Mouse (Mus musculus) CH12.LX (cell line): ENCODE data around the gene Socs3. TPM values are rescaled to one million over a fixed set of nuclear protein-coding genes. Genes with fewer than 3 reads are reported as not detected.

ENCODE experiments used
- DNase-seq: peaks from one replicate; pipeline ENCODE4 v3.0.0-alpha.2; 2013; ENCODE audit errors: extremely low read depth
- H3K27ac ChIP-seq: 2 replicates; pipeline ENCODE4 v1.5.1; 2012; ENCODE audit warnings: low read depth, mild to moderate bottlenecking, control low read depth, moderate library complexity; ENCODE audit not compliant: insufficient read depth
- H3K27me3 ChIP-seq: replicated peaks from 2 replicates; pipeline ENCODE3; 2012; ENCODE audit warnings: inconsistent platforms
- H3K36me3 ChIP-seq, 2 experiments: replicated peaks in 1 of 2; 2 replicates each; pipeline versions ENCODE3 to v1.6.1; 2012; ENCODE audit warnings: inconsistent platforms in 1 of 2, low read length in 1 of 2, mild to moderate bottlenecking in 1 of 2, mixed read lengths in 1 of 2, moderate library complexity in 1 of 2; ENCODE audit not compliant: control insufficient read depth in 1 of 2, insufficient read depth in 1 of 2
- H3K4me1 ChIP-seq, 2 experiments: 2 replicates each; pipeline ENCODE4 v1.6.1; 2012; ENCODE audit warnings: inconsistent platforms in 1 of 2, moderate library complexity in 1 of 2; ENCODE audit not compliant: insufficient read depth in 2 of 2, control insufficient read depth in 1 of 2
- H3K4me2 ChIP-seq: 2 replicates; pipeline ENCODE4 v1.6.1; 2012; ENCODE audit warnings: low read depth, mild to moderate bottlenecking, control low read depth; ENCODE audit not compliant: poor library complexity, insufficient read depth, severe bottlenecking
- H3K4me3 ChIP-seq, 3 experiments: fragments of 150-350 bp in 1 of 3; sonication (generic) in 1 of 3; replicated peaks in 1 of 3; 2 replicates each; pipeline versions ENCODE3 to v1.5.1; 2011 to 2012; ENCODE audit warnings: low read depth in 2 of 3, low read length in 2 of 3, mild to moderate bottlenecking in 2 of 3, moderate library complexity in 2 of 3, control low read depth in 1 of 3, improper control_type of control experiment in 1 of 3, inconsistent platforms in 1 of 3, mixed read lengths in 1 of 3; ENCODE audit not compliant: poor library complexity in 1 of 3
- H3K79me2 ChIP-seq: replicated peaks from 2 replicates; pipeline ENCODE4 v1.6.1; 2012; ENCODE audit warnings: mild to moderate bottlenecking, moderate library complexity; ENCODE audit not compliant: control insufficient read depth, poor library complexity, insufficient read depth, severe bottlenecking; ENCODE audit errors: extremely low read depth
- H3K9ac ChIP-seq: 2 replicates; pipeline ENCODE4 v1.6.1; 2012; ENCODE audit warnings: low read depth, mild to moderate bottlenecking, control low read depth, moderate library complexity; ENCODE audit not compliant: insufficient read depth
- H3K9me3 ChIP-seq: replicated peaks from 2 replicates; pipeline ENCODE3; 2012; ENCODE audit warnings: low read length, inconsistent platforms, mixed read lengths
- BHLHE40 ChIP-seq: IDR thresholded peaks from 2 replicates; pipeline ENCODE4 v1.6.1; 2011; ENCODE audit warnings: mild to moderate bottlenecking, low read depth, low read length, improper control_type of control experiment
- CHD1 ChIP-seq: IDR thresholded peaks from 2 replicates; pipeline ENCODE4 v1.6.1; 2012; ENCODE audit warnings: low read depth, low read length, improper control_type of control experiment, inconsistent platforms
- CHD2 ChIP-seq: IDR thresholded peaks from 2 replicates; pipeline ENCODE4 v1.6.1; 2011; ENCODE audit warnings: low read length, improper control_type of control experiment
- E2F4 ChIP-seq: IDR thresholded peaks from 2 replicates; pipeline ENCODE4 v1.6.1; 2011; ENCODE audit warnings: low read depth, low read length, improper control_type of control experiment; ENCODE audit not compliant: insufficient replicate concordance
- EP300 ChIP-seq: IDR thresholded peaks from 2 replicates; pipeline ENCODE4 v1.6.1; 2011; ENCODE audit warnings: low read length, improper control_type of control experiment
- ETS1 ChIP-seq: conservative IDR thresholded peaks from 2 replicates; pipeline ENCODE4 v1.6.1; 2012; ENCODE audit warnings: low read depth, mild to moderate bottlenecking, inconsistent platforms, low read length, improper control_type of control experiment, moderate library complexity
- GABPA ChIP-seq: IDR thresholded peaks from 2 replicates; pipeline ENCODE4 v1.6.1; 2012; ENCODE audit warnings: low read depth, low read length, improper control_type of control experiment, inconsistent platforms; ENCODE audit not compliant: insufficient replicate concordance
- HCFC1 ChIP-seq: IDR thresholded peaks from 2 replicates; pipeline ENCODE4 v1.6.1; 2012; ENCODE audit warnings: low read depth, mild to moderate bottlenecking, inconsistent platforms, low read length, improper control_type of control experiment
- IRF4 ChIP-seq: IDR thresholded peaks from 2 replicates; pipeline ENCODE4 v1.6.1; 2014; ENCODE audit warnings: low read depth, mild to moderate bottlenecking, inconsistent platforms, low read length, improper control_type of control experiment
- JUND ChIP-seq: conservative IDR thresholded peaks from 2 replicates; pipeline ENCODE4 v1.6.1; 2011; ENCODE audit warnings: low read depth, low read length, improper control_type of control experiment
- MAX ChIP-seq: IDR thresholded peaks from 2 replicates; pipeline ENCODE4 v1.6.1; 2011; ENCODE audit warnings: low read length, improper control_type of control experiment
- MAZ ChIP-seq: IDR thresholded peaks from 2 replicates; pipeline ENCODE4 v1.6.1; 2012; ENCODE audit warnings: low read depth, mild to moderate bottlenecking, inconsistent platforms, low read length, improper control_type of control experiment, moderate library complexity
- MXI1 ChIP-seq: IDR thresholded peaks from 2 replicates; pipeline ENCODE4 v1.6.1; 2011; ENCODE audit warnings: mild to moderate bottlenecking, low read depth, low read length, improper control_type of control experiment
- MYC ChIP-seq: IDR thresholded peaks from 2 replicates; pipeline ENCODE4 v1.6.1; 2011; ENCODE audit warnings: low read depth, mild to moderate bottlenecking, improper control_type of control experiment, low read length
- NRF1 ChIP-seq: IDR thresholded peaks from 2 replicates; pipeline ENCODE4 v1.6.1; 2014; ENCODE audit warnings: low read depth, mild to moderate bottlenecking, inconsistent platforms, low read length, improper control_type of control experiment, moderate library complexity
- PAX5 ChIP-seq: IDR thresholded peaks from 2 replicates; pipeline ENCODE4 v1.6.1; 2012; ENCODE audit warnings: low read length, inconsistent platforms, mixed read lengths
- RCOR1 ChIP-seq: conservative IDR thresholded peaks from 2 replicates; pipeline ENCODE4 v1.6.1; 2012; ENCODE audit warnings: low read depth, mild to moderate bottlenecking, inconsistent platforms, low read length, improper control_type of control experiment
- SIN3A ChIP-seq: IDR thresholded peaks from 2 replicates; pipeline ENCODE4 v1.6.1; 2012; ENCODE audit warnings: low read length, improper control_type of control experiment, inconsistent platforms
- TBP ChIP-seq: conservative IDR thresholded peaks from 2 replicates; pipeline ENCODE4 v1.6.1; 2011; ENCODE audit warnings: low read depth, low read length, improper control_type of control experiment
- UBTF ChIP-seq: IDR thresholded peaks from 2 replicates; pipeline ENCODE4 v1.6.1; 2012; ENCODE audit warnings: low read depth, mild to moderate bottlenecking, inconsistent platforms, low read length, improper control_type of control experiment, moderate library complexity
- USF1 ChIP-seq: IDR thresholded peaks from 2 replicates; pipeline ENCODE4 v1.6.1; 2014; ENCODE audit warnings: low read depth, mild to moderate bottlenecking, inconsistent platforms, low read length, improper control_type of control experiment
- USF2 ChIP-seq: conservative IDR thresholded peaks from 2 replicates; pipeline ENCODE4 v1.6.1; 2011; ENCODE audit warnings: low read depth, low read length, improper control_type of control experiment
- ZKSCAN1 ChIP-seq: IDR thresholded peaks from 2 replicates; pipeline ENCODE4 v1.6.1; 2012; ENCODE audit warnings: low read depth, inconsistent platforms, low read length, improper control_type of control experiment, borderline replicate concordance
- ZNF384 ChIP-seq: IDR thresholded peaks from 2 replicates; pipeline ENCODE4 v1.6.1; 2012; ENCODE audit warnings: low read depth, low read length, improper control_type of control experiment, inconsistent platforms
- dilution Hi-C: fragments of 300-500 bp; cut with MboI; formaldehyde crosslinking; loops from 2 replicates; pipeline ENCODE4 v1.14.3; 2020; ENCODE audit warnings: low sequenced_read_pairs; ENCODE audit not compliant: extremely low pct_unique_long_range_greater_than_20kb, extremely low pct_ligation_motif_present
- in situ Hi-C: fragments of 300-500 bp; cut with MboI; formaldehyde crosslinking; loops from 3 replicates; pipeline ENCODE4 v1.14.3; 2019; ENCODE audit warnings: low sequenced_read_pairs, low pct_ligation_motif_present, low pct_unique_long_range_greater_than_20kb, mixed read lengths
- polyA plus RNA-seq: library from polyadenylated mRNA; unstranded; fragments of >175 nt; gene quantifications from 2 replicates; pipeline ENCODE4 v1.2.1, GENCODE M21; 2012; ENCODE audit warnings: low read depth; ENCODE audit not compliant: insufficient read length
- total RNA-seq, 2 experiments: library from RNA; depleted of rRNA; stranded (reverse); fragments of 300-350 nt in 1 of 2; fragments of >200 nt in 1 of 2; gene quantifications; 2 replicates each; pipeline ENCODE4 v1.2.3; 2012 to 2014

The Socs3 gene
- total and polyA plus RNA-seq, 3 experiments, result 0.83 to 4.7 (median 1.2) TPM

- TF ChIP-seq MXI1 (no peak), IRF4 (no peak), USF2 (no peak), PAX5 (no peak), TBP (no peak), E2F4 (no peak), RCOR1 (no peak), USF1 (no peak)
- H3K36me3 ChIP-seq, result no peaks in the 10 kb centered on the region
- no peak overlapping the region for H3K4me3 ChIP-seq
- dilution Hi-C loops (no loop called here), in situ Hi-C loops (no loop called here)
- no peak overlapping the region for H3K9ac ChIP-seq
- peaks cover 6% of the 10 kb centered on the region for H3K9me3 ChIP-seq
- no peaks in the 10 kb centered on the region for H3K79me2 ChIP-seq
- DNase-seq, result no peak
- H3K4me2 ChIP-seq, result no peak overlapping the region
- H3K27me3 ChIP-seq, result peaks cover 59% of the 10 kb centered on the region
- H3K27ac ChIP-seq, result no peak overlapping the region
- peaks cover 28 to 38% of the 10 kb centered on the region in 2 experiments for H3K4me1 ChIP-seq
These were observed 9.5 kb upstream of the Socs3 start for GRCm38 (mm10) chr11:117979388-117979787.

DNA sequence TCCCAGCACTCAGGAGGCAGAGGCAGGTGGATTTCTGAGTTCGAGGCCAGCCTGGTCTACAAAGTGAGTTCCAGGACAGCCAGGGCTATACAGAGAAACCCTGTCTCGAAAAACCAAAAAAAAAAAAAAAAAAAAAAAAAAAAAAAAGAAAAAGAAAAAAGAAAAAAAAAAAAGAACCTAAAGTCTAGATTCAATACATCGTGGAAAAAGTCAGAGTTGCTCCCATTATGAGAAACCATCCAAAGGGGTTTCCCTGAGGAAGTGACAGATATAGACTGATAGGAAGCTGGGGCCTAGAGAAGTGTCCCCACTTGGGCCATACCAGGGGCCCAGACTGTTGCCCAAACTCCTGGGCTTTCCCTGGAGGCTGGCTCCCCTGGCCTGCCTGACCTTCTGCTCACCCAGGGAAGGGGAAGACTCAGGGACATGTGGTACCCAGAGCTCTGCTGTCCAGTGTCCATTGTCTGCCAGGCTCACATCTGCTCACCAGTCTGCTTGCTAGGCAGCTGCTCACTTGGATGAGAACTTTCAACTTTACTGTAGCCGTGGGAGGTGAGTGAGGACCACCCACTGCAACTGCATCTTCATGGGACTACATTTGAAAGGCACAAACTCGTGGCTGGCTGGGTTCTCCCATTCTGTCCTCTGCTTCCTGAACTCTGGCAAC, 8.0 kb upstream of the Socs3 start:
- Histone ChIP-seq H3K27me3 (peaks cover 62% of the 10 kb centered on the region), H3K27ac (no peak overlapping the region), H3K4me1 (peaks cover 28 to 48% of the 10 kb centered on the region in 2 experiments), H3K4me2 (no peak overlapping the region), H3K79me2 (no peaks in the 10 kb centered on the region), H3K4me3 (no peak overlapping the region), H3K9me3 (peaks cover 6% of the 10 kb centered on the region), H3K9ac (no peak overlapping the region), H3K36me3 (no peaks in the 10 kb centered on the region)
- no peak for DNase-seq
- in situ Hi-C loops, result no loop called here
- TF ChIP-seq ZNF384 (peak; percentile 81), EP300 (no peak), RCOR1 (no peak)
- dilution Hi-C loops, result no loop called here

GRCm38 (mm10) chr11:117976081-117976582, 6.3 kb upstream of the Socs3 start:
- peak overlapping the region; percentile 10 for H3K27ac ChIP-seq
- no peaks in the 10 kb centered on the region for H3K79me2 ChIP-seq
- H3K4me2 ChIP-seq, result peak overlapping the region; percentile 44
- no peak overlapping the region for H3K4me3 ChIP-seq
- in situ Hi-C loops (no loop called here), dilution Hi-C loops (no loop called here)
- peaks cover 6% of the 10 kb centered on the region for H3K9me3 ChIP-seq
- peaks cover 28 to 57% of the 10 kb centered on the region in 2 experiments for H3K4me1 ChIP-seq
- H3K36me3 ChIP-seq, result no peaks in the 10 kb centered on the region
- H3K9ac ChIP-seq, result no peak overlapping the region
- peaks cover 60% of the 10 kb centered on the region for H3K27me3 ChIP-seq
- DNase-seq, result peak; percentile 75
- peak; percentile 64 for TF ChIP-seq BHLHE40
- no peak for TF ChIP-seq ZKSCAN1
- peak; percentile 60; the same call in 1 of the 2 replicates for TF ChIP-seq MYC
- no peak for TF ChIP-seq TBP
- TF ChIP-seq HCFC1, result 0 out of 2 replicates have a peak, but pooled peaks have one; percentile 42
- TF ChIP-seq MAX, result peak; percentile 70; the same call in 1 of the 2 replicates
- peak; percentile 89 for TF ChIP-seq MAZ
- TF ChIP-seq SIN3A, result peak; percentile 81
- TF ChIP-seq NRF1, result 0 out of 2 replicates have a peak, but pooled peaks have one; percentile 42
- TF ChIP-seq CHD2, result peak; percentile 71
- peak; percentile 83; the same call in 1 of the 2 replicates for TF ChIP-seq IRF4
- peak; percentile 91 for TF ChIP-seq ETS1
- no peak for TF ChIP-seq PAX5
- no peak for TF ChIP-seq GABPA
- TF ChIP-seq RCOR1, result peak; percentile 95
- TF ChIP-seq JUND, result no peak
- TF ChIP-seq UBTF, result peak; percentile 95
- TF ChIP-seq CHD1, result no peak
